Mouse (Mus musculus) lung, postnatal 36 days (tissue): ENCODE results near the gene Galntl5.
"Not testable (repeated sequence)": the region's sequence is repeated elsewhere in the genome, so short reads cannot be mapped to it uniquely, and the experiment has no call there.

ENCODE experiments used
- DNase-seq: peaks from one replicate; pipeline ENCODE4 v3.0.0; 2022; ENCODE audit warnings: mixed read lengths

Gene Galntl5

GRCm38 (mm10) chr5:25181004-25181531 lies at the start of gene Galntl5:
Gene Galntl5, plus strand, starts transcription at chr5:25181460.
- peak; percentile 37 for DNase-seq

GRCm38 (mm10) chr5:25146705-25147104 lies 34.6 kb upstream of the Galntl5 start:
- no peak for DNase-seq

GRCm38 (mm10) chr5:25149331-25149965 lies 31.8 kb upstream of the Galntl5 start:
- no peak for DNase-seq

- DNase-seq = no peak
Measured at GRCm38 (mm10) chr5:25153491-25153890, 27.8 kb upstream of the Galntl5 start.

- no peak for DNase-seq
Measured at GRCm38 (mm10) chr5:25153996-25154395, 27.3 kb upstream of the Galntl5 start.

- DNase-seq = no peak
Measured at GRCm38 (mm10) chr5:25154823-25155222, 26.4 kb upstream of the Galntl5 start.

GRCm38 (mm10) chr5:25155351-25155750 lies 25.9 kb upstream of the Galntl5 start:
- DNase-seq = no peak

GRCm38 (mm10) chr5:25157136-25157535 lies 24.1 kb upstream of the Galntl5 start:
- DNase-seq = no peak

- DNase-seq = no peak
Measured at GRCm38 (mm10) chr5:25160515-25160914, 20.7 kb upstream of the Galntl5 start.

- DNase-seq = no peak
Measured at GRCm38 (mm10) chr5:25162981-25163380, 18.3 kb upstream of the Galntl5 start.

- no peak for DNase-seq
Measured at GRCm38 (mm10) chr5:25163938-25164337, 17.3 kb upstream of the Galntl5 start.

- no peak for DNase-seq
Measured at GRCm38 (mm10) chr5:25164341-25164740, 16.9 kb upstream of the Galntl5 start.

- no peak for DNase-seq
Measured at GRCm38 (mm10) chr5:25165102-25165788, 16.0 kb upstream of the Galntl5 start.

GRCm38 (mm10) chr5:25165789-25166135 lies 15.5 kb upstream of the Galntl5 start:
- no peak for DNase-seq

- DNase-seq = no peak
Measured at GRCm38 (mm10) chr5:25166665-25167064, 14.6 kb upstream of the Galntl5 start.

GRCm38 (mm10) chr5:25177937-25178336 lies 3.3 kb upstream of the Galntl5 start:
- DNase-seq = not testable (repeated sequence)

GRCm38 (mm10) chr5:25178543-25178942 lies 2.7 kb upstream of the Galntl5 start:
- not testable (repeated sequence) for DNase-seq

- DNase-seq = no peak
Measured at GRCm38 (mm10) chr5:25179284-25179683, 2.0 kb upstream of the Galntl5 start.

GRCm38 (mm10) chr5:25179936-25180488 lies 1.2 kb upstream of the Galntl5 start:
- no peak for DNase-seq

- DNase-seq = no peak
Measured at GRCm38 (mm10) chr5:25183595-25183994, 2.3 kb downstream of the Galntl5 start.

GRCm38 (mm10) chr5:25184594-25184993 lies 3.3 kb downstream of the Galntl5 start:
- DNase-seq = peak; percentile 8

GRCm38 (mm10) chr5:25187727-25188126 lies 6.5 kb downstream of the Galntl5 start:
- no peak for DNase-seq

- peak; percentile 27 for DNase-seq
Measured at GRCm38 (mm10) chr5:25188802-25189201, 7.5 kb downstream of the Galntl5 start.

GRCm38 (mm10) chr5:25190521-25190920 lies 9.3 kb downstream of the Galntl5 start:
- peak; percentile 6 for DNase-seq
